Mouse (Mus musculus): Measurements from ENCODE around the gene Hpca. TPM values are rescaled to one million over a fixed set of nuclear protein-coding genes. Genes with fewer than 3 reads are reported as not detected.

Hpca gene
- polyA plus RNA-seq, 1 experiment, result 1.5 TPM

GRCm38 (mm10) chr4:129124652-129125146 lies 2.9 kb upstream of the Hpca start:
- Histone ChIP-seq H3K9ac (ENCODE audit: low read depth, poor library complexity, severe bottlenecking) (no peak overlapping the region), H3K4me3 (ENCODE audit: low read depth, low read length) (no peak overlapping the region), H3K27ac (ENCODE audit: insufficient read depth, low read length) (no peak overlapping the region), H3K4me1 (ENCODE audit: control insufficient read depth, insufficient read depth, low read length) (peaks cover 2% of the 10 kb centered on the region), H3K9me3 (replicated peaks; ENCODE audit: control insufficient read depth, insufficient read depth, low read length, poor library complexity, severe bottlenecking) (no peaks in the 10 kb centered on the region), H3K27me3 (ENCODE audit: control insufficient read depth, insufficient read depth, low read length, poor library complexity, severe bottlenecking) (no peaks in the 10 kb centered on the region), H3K36me3 (ENCODE audit: control insufficient read depth, insufficient read depth, low read length, poor library complexity, severe bottlenecking) (no peaks in the 10 kb centered on the region)
- TF ChIP-seq POLR2A (IDR thresholded peaks at IDR 0.05; ENCODE audit: insufficient read depth, low read length) (no peak), EP300 (IDR thresholded peaks at IDR 0.05; ENCODE audit: insufficient read depth, low read depth, low read length) (no peak)

DNA sequence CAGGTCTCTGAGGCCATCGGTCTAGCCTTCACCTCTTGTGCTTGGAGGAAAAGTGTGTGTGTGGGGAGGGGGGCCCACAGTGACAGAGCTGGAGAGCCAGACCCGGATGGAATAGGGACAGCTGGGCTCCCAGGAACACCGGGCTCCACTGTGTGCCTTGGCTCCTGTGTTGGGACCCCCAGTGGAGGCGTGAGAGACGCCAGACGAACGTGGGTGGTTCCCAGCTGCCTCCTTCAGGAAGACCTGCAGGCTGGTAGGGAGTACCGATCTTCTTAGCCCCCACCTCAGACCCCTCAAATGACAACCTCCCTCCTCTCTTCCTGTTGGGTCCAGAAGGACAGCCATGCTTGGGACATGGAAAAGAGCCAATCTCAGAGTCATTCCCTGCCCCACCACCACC lies 883 bp upstream of the Hpca start:
- TF ChIP-seq EP300 (IDR thresholded peaks at IDR 0.05; ENCODE audit: insufficient read depth, low read depth, low read length) (no peak), POLR2A (IDR thresholded peaks at IDR 0.05; ENCODE audit: insufficient read depth, low read length) (no peak), CTCF (IDR thresholded peaks at IDR 0.05; ENCODE audit: low read depth, low read length) (no peak)
- H3K27me3 ChIP-seq (ENCODE audit: control insufficient read depth, insufficient read depth, low read length, poor library complexity, severe bottlenecking), result no peaks in the 10 kb centered on the region

GRCm38 (mm10) chr4:129122107-129122506 lies 271 bp upstream of the Hpca start:
- TF ChIP-seq POLR2A (IDR thresholded peaks at IDR 0.05; ENCODE audit: insufficient read depth, low read length) (no peak), CTCF (IDR thresholded peaks at IDR 0.05; ENCODE audit: low read depth, low read length) (no peak), EP300 (IDR thresholded peaks at IDR 0.05; ENCODE audit: insufficient read depth, low read depth, low read length) (no peak)
- no peak overlapping the region for H3K9ac ChIP-seq (ENCODE audit: low read depth, poor library complexity, severe bottlenecking)
- no peak overlapping the region for H3K27ac ChIP-seq (ENCODE audit: insufficient read depth, low read length)
- no peaks in the 10 kb centered on the region for H3K27me3 ChIP-seq (ENCODE audit: control insufficient read depth, insufficient read depth, low read length, poor library complexity, severe bottlenecking)
- no peaks in the 10 kb centered on the region for H3K36me3 ChIP-seq (ENCODE audit: control insufficient read depth, insufficient read depth, low read length, poor library complexity, severe bottlenecking)
- H3K9me3 ChIP-seq (replicated peaks; ENCODE audit: control insufficient read depth, insufficient read depth, low read length, poor library complexity, severe bottlenecking), result no peaks in the 10 kb centered on the region
- H3K4me3 ChIP-seq (ENCODE audit: low read depth, low read length), result no peak overlapping the region
- H3K4me1 ChIP-seq (ENCODE audit: control insufficient read depth, insufficient read depth, low read length), result peaks cover 2% of the 10 kb centered on the region

More for the DNA sequence above, 883 bp upstream of the Hpca start:
- H3K4me3 ChIP-seq (ENCODE audit: low read depth, low read length), result no peak overlapping the region
- no peak overlapping the region for H3K9ac ChIP-seq (ENCODE audit: low read depth, poor library complexity, severe bottlenecking)
- H3K27ac ChIP-seq (ENCODE audit: insufficient read depth, low read length), result no peak overlapping the region
- H3K9me3 ChIP-seq (replicated peaks; ENCODE audit: control insufficient read depth, insufficient read depth, low read length, poor library complexity, severe bottlenecking), result no peaks in the 10 kb centered on the region
- no peaks in the 10 kb centered on the region for H3K36me3 ChIP-seq (ENCODE audit: control insufficient read depth, insufficient read depth, low read length, poor library complexity, severe bottlenecking)
- peaks cover 2% of the 10 kb centered on the region for H3K4me1 ChIP-seq (ENCODE audit: control insufficient read depth, insufficient read depth, low read length)

DNA sequence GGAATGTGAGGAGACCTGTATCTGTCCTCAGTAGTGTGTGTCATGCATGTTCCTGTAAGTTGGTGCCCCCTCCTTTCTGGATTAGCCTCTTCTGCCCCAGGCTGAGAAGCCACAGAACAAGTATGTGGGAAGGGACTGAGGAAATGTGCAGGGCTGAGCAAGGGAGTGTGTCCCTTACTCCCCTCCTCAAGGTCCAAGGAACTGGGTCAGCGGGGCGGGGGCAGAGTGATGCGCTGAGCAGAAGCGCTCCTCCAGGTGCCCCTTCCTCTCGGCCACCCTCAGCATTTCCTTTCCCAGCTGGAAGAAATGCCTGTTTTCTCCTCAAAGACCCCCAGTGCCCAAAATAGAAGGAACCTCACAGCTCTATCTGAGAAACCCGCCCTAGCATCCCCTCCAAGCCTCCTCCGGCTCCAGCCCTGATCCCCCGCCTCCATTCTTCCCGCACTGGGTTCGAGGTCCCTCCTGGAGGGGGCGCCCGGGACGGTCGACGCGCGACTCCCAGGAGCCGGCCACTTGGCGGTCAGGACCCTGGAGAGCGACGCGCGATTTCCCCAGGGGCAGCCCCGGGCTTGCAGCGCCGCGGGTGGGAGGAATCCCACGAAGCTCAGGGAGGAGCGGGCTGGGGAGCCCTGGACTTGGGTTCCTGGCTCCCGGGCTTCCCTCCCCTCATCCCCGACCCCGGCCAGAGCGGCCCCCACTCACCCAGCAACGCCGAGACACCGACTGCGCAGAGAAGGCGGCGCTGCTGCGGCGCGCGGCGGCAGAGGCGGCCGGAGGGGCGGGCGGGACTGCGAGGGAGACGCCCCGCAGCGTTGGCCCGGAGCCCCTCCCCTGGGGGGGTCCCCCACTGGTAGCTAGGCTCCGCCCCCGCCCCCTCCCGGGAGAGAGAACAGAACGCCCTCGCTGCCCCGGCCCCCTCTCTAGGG lies 1.1 kb downstream of the Hpca start:
- H3K27me3 ChIP-seq (ENCODE audit: control insufficient read depth, insufficient read depth, low read length, poor library complexity, severe bottlenecking), result no peaks in the 10 kb centered on the region
- H3K4me1 ChIP-seq (ENCODE audit: control insufficient read depth, insufficient read depth, low read length), result peaks cover 2% of the 10 kb centered on the region
- no peaks in the 10 kb centered on the region for H3K36me3 ChIP-seq (ENCODE audit: control insufficient read depth, insufficient read depth, low read length, poor library complexity, severe bottlenecking)
- peak overlapping the region; percentile 42 for H3K9ac ChIP-seq (ENCODE audit: low read depth, poor library complexity, severe bottlenecking)
- H3K4me3 ChIP-seq (ENCODE audit: low read depth, low read length), result peak overlapping the region; percentile 53
- H3K27ac ChIP-seq (ENCODE audit: insufficient read depth, low read length), result no peak overlapping the region
- H3K9me3 ChIP-seq (replicated peaks; ENCODE audit: control insufficient read depth, insufficient read depth, low read length, poor library complexity, severe bottlenecking), result no peaks in the 10 kb centered on the region
- TF ChIP-seq CTCF (IDR thresholded peaks at IDR 0.05; ENCODE audit: low read depth, low read length), result peak; percentile 35
- TF ChIP-seq POLR2A (IDR thresholded peaks at IDR 0.05; ENCODE audit: insufficient read depth, low read length), result no peak

DNA sequence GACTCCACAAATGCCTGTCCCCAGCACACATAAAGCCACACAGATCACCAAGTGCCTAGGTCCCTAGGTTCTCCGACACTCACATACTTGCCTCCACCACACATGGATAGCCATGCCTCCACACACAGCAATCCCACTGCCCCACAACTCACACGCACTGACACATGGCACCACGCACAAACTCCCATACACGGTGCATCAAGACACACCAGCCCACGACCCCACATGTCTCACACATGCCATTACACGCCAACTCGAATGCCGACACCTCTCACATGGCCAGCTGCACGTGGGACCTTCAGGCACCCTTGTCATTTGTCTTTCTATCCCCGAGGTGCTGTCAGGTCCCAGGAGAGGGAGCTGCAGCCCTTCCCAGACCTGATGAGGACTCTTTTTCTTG lies 2.1 kb downstream of the Hpca start:
- H3K4me3 ChIP-seq (ENCODE audit: low read depth, low read length), result no peak overlapping the region
- no peak for TF ChIP-seq CTCF (IDR thresholded peaks at IDR 0.05; ENCODE audit: low read depth, low read length)
- no peak for TF ChIP-seq EP300 (IDR thresholded peaks at IDR 0.05; ENCODE audit: insufficient read depth, low read depth, low read length)
- no peak for TF ChIP-seq POLR2A (IDR thresholded peaks at IDR 0.05; ENCODE audit: insufficient read depth, low read length)
- no peak overlapping the region for H3K27ac ChIP-seq (ENCODE audit: insufficient read depth, low read length)
- H3K9me3 ChIP-seq (replicated peaks; ENCODE audit: control insufficient read depth, insufficient read depth, low read length, poor library complexity, severe bottlenecking), result no peaks in the 10 kb centered on the region
- no peaks in the 10 kb centered on the region for H3K36me3 ChIP-seq (ENCODE audit: control insufficient read depth, insufficient read depth, low read length, poor library complexity, severe bottlenecking)
- no peaks in the 10 kb centered on the region for H3K27me3 ChIP-seq (ENCODE audit: control insufficient read depth, insufficient read depth, low read length, poor library complexity, severe bottlenecking)
- H3K4me1 ChIP-seq (ENCODE audit: control insufficient read depth, insufficient read depth, low read length), result peaks cover 2% of the 10 kb centered on the region
- H3K9ac ChIP-seq (ENCODE audit: low read depth, poor library complexity, severe bottlenecking), result no peak overlapping the region
